Mouse (Mus musculus) E14TG2a.4 (cell line): Measurements from ENCODE around the gene Abcb9.

Experiments
- CTCF ChIP-seq: conservative IDR thresholded peaks from 2 replicates; pipeline ENCODE4 v1.5.1; 2014; ENCODE audit warnings: low read length
- POU5F1 ChIP-seq: IDR thresholded peaks from 2 replicates; pipeline ENCODE4 v1.6.1; 2014; ENCODE audit warnings: low read length, borderline replicate concordance

DNA sequence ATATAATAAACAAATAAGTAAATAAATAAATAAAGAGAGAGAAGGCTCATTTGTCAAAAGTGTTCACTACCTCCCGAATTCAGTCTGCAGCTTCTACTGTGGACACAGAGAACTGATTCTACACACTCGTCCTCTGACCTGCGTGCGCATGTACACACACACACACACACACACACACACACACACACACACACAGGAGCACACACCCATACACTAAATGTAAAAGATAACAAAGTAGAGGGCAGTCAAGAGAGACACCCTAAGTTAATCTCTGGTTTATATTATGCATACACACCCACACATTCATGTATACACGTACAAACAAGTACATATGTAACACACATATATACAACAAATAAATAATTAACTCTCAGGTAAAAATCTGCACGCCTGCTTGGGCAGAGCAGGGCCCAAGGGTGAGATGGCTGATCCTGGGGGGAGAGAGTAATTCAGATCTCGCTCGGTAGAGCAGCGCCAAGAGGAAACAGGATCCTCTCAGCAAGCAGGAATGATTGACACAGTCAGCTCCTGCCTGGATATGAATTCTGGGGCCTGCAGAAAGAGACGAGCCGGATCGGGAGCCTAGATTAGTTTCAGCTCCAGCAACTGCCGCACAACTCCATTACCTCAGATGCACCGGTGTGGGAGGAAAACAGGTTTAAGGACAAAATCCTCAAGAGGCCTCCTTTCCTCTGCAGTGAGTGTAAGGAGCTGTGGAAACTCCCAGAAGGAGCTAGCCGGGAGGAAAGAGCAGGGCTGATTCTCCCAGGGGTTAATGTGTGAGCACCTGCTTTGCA, 46.2 kb downstream of the Abcb9 start:
- TF ChIP-seq CTCF (no peak), POU5F1 (no peak)
